Mouse (Mus musculus): ENCODE measurements at regions not wholly inside any gene's neighbourhood (a gene's known extent, or its start where the extent isn't known, plus 50 kb on each side); places are given as distances from the start of the nearest gene placed in this dataset.
"Not testable (repeated sequence)": the region's sequence is repeated elsewhere in the genome, so short reads cannot be mapped to it uniquely, and the experiment has no call there.

- no peaks in the 10 kb centered on the region for H3K36me3 ChIP-seq (replicated peaks)
- no peak overlapping the region for H3K9ac ChIP-seq
- no peak overlapping the region for H3K27ac ChIP-seq
- WGBS: 47% methylated on average over 3 of the region's 3 CpGs
- no peak for ATAC-seq (replicated peaks)
- no peaks in the 10 kb centered on the region for H3K9me3 ChIP-seq
- H3K4me3 ChIP-seq: no peak overlapping the region
- H3K27me3 ChIP-seq (replicated peaks): no peaks in the 10 kb centered on the region
- H3K4me2 ChIP-seq: no peak overlapping the region
- H3K4me1 ChIP-seq: no peaks in the 10 kb centered on the region
These were observed 354.4 kb downstream of the Edem1 start for GRCm38 (mm10) chr6:109182878-109183277.

- not testable (repeated sequence) for H3K4me1 ChIP-seq; ATAC-seq (replicated peaks); H3K4me2 ChIP-seq; H3K27ac ChIP-seq; H3K27me3 ChIP-seq (replicated peaks); H3K36me3 ChIP-seq (replicated peaks); H3K9ac ChIP-seq; H3K9me3 ChIP-seq; H3K4me3 ChIP-seq
- 81% methylated on average over 2 of the region's 2 CpGs for WGBS
These were observed 364.6 kb downstream of the Edem1 start for GRCm38 (mm10) chr6:109193061-109193460.

GRCm38 (mm10) chr6:109193603-109194002 is 365.2 kb downstream of the Edem1 start:
- H3K27ac ChIP-seq: no peak overlapping the region
- no peaks in the 10 kb centered on the region for H3K27me3 ChIP-seq (replicated peaks)
- 94% methylated on average over 3 of the region's 3 CpGs for WGBS
- no peaks in the 10 kb centered on the region for H3K9me3 ChIP-seq
- no peaks in the 10 kb centered on the region for H3K36me3 ChIP-seq (replicated peaks)
- no peak for ATAC-seq (replicated peaks)
- no peak overlapping the region for H3K4me3 ChIP-seq
- no peak overlapping the region for H3K4me2 ChIP-seq
- no peaks in the 10 kb centered on the region for H3K4me1 ChIP-seq
- H3K9ac ChIP-seq: no peak overlapping the region

GRCm38 (mm10) chr6:109209699-109210098 is 381.3 kb downstream of the Edem1 start:
- Histone ChIP-seq H3K27ac (no peak overlapping the region), H3K4me3 (no peak overlapping the region), H3K36me3 (replicated peaks) (no peaks in the 10 kb centered on the region), H3K4me1 (no peaks in the 10 kb centered on the region), H3K27me3 (replicated peaks) (no peaks in the 10 kb centered on the region), H3K9ac (no peak overlapping the region), H3K4me2 (no peak overlapping the region), H3K9me3 (no peaks in the 10 kb centered on the region)
- 77% methylated on average over 2 of the region's 2 CpGs for WGBS
- ATAC-seq (replicated peaks): no peak

- no peak overlapping the region for H3K9ac ChIP-seq
These were observed 401.9 kb downstream of the Edem1 start for GRCm38 (mm10) chr6:109230391-109230790.

GRCm38 (mm10) chr6:109233426-109233825 is 405.0 kb downstream of the Edem1 start:
- Histone ChIP-seq H3K27me3 (replicated peaks) (no peaks in the 10 kb centered on the region), H3K4me3 (no peak overlapping the region), H3K27ac (no peak overlapping the region), H3K9ac (no peak overlapping the region), H3K9me3 (no peaks in the 10 kb centered on the region), H3K4me1 (no peaks in the 10 kb centered on the region), H3K36me3 (replicated peaks) (no peaks in the 10 kb centered on the region), H3K4me2 (no peak overlapping the region)
- 71% methylated on average over 3 of the region's 3 CpGs for WGBS
- no peak for ATAC-seq (replicated peaks)

More at GRCm38 (mm10) chr6:109230391-109230790, 401.9 kb downstream of the Edem1 start:
- 88% methylated on average over 6 of the region's 6 CpGs for WGBS
- Histone ChIP-seq H3K4me3 (no peak overlapping the region), H3K9me3 (no peaks in the 10 kb centered on the region), H3K36me3 (replicated peaks) (no peaks in the 10 kb centered on the region), H3K27ac (no peak overlapping the region), H3K4me1 (no peaks in the 10 kb centered on the region), H3K27me3 (replicated peaks) (no peaks in the 10 kb centered on the region), H3K4me2 (no peak overlapping the region)
- no peak for ATAC-seq (replicated peaks)

GRCm38 (mm10) chr6:109245666-109246065 is 417.2 kb downstream of the Edem1 start:
- Histone ChIP-seq H3K4me3 (no peak overlapping the region), H3K27me3 (replicated peaks) (no peaks in the 10 kb centered on the region), H3K9ac (no peak overlapping the region), H3K36me3 (replicated peaks) (no peaks in the 10 kb centered on the region), H3K9me3 (no peaks in the 10 kb centered on the region), H3K4me2 (no peak overlapping the region), H3K4me1 (no peaks in the 10 kb centered on the region), H3K27ac (no peak overlapping the region)
- ATAC-seq (replicated peaks): no peak
- WGBS: 70% methylated on average over 2 of the region's 2 CpGs

- H3K4me3 ChIP-seq; H3K36me3 ChIP-seq (replicated peaks); H3K9me3 ChIP-seq; H3K9ac ChIP-seq; H3K27me3 ChIP-seq (replicated peaks); H3K4me1 ChIP-seq; H3K4me2 ChIP-seq; H3K27ac ChIP-seq; ATAC-seq (replicated peaks): not testable (repeated sequence)
- WGBS: 27% methylated on average over 2 of the region's 2 CpGs
These were observed 418.1 kb downstream of the Edem1 start for GRCm38 (mm10) chr6:109246510-109246909.

All from midbrain, embryonic 15.5 days (tissue).